Mouse (Mus musculus): ENCODE results near the gene Gna11.

GRCm38 (mm10) chr10:81542727-81543460, 2.1 kb downstream of the Gna11 start:
- TF ChIP-seq CTCF (IDR thresholded peaks at IDR 0.05; ENCODE audit: extremely low read depth, insufficient read depth, insufficient read length, insufficient replicate concordance) (no peak), POLR2A (IDR thresholded peaks at IDR 0.05; ENCODE audit: low read depth, low read length) (no peak)
